Comparison of ENCODE assay signal across 25 mouse cellular contexts in the genomic region with DNA sequence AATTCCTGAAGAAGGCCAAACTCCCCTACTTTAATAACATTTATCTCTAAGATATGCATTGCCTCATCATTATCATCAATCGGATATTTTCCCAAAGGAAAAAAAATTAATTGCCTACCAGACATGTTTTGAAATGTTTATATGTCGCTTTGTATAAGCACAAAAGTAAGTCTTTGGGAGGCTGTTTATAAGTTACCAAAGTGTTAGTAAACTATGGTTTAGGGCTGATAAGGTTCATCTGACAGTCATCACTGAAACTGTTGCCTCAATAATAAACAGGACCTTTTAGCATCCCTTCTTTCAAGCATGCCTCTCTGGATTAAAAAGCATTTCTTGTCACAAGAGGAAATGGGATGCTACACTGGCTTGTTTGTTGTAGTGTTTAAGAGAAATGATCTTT.
"Had no signal": no experiment of that assay in that cellular context is flagged by ENCODE, and none has a peak within 500 bp of the region (broad histone marks: within the 10 kb centered on the region; RNA-seq: fewer than 3 reads in every experiment).

No protein-coding gene starts in this region.

- DNase-seq: forebrain, postnatal 0 days; gastrocnemius, postnatal 14 days; gastrocnemius, postnatal 36 days; heart, adult 11 months; heart, adult 2 months; heart, postnatal 14 days; heart, postnatal 36 days; kidney, adult 11 months; kidney, adult 2 months; kidney, adult 9 months; kidney, postnatal 14 days; layer of hippocampus, adult 9-11 months; layer of hippocampus, postnatal 36 days; left cerebral cortex, postnatal 4 days had no signal

- ATAC-seq: forebrain, embryonic 15.5 days; forebrain, postnatal 0 days; hindbrain, postnatal 0 days had no signal

- H3K27ac ChIP-seq: forebrain, embryonic 15.5 days; heart, adult 2 months; heart, embryonic 13.5 days; heart, embryonic 15.5 days; hindbrain, embryonic 13.5 days; hindbrain, embryonic 15.5 days; hindbrain, postnatal 0 days; kidney, embryonic 15.5 days; kidney, postnatal 0 days; limb, embryonic 13.5 days; limb, embryonic 15.5 days had no signal

- H3K4me2 ChIP-seq: forebrain, embryonic 15.5 days; heart, embryonic 11.5 days; heart, embryonic 13.5 days; heart, embryonic 15.5 days; hindbrain, embryonic 13.5 days; hindbrain, embryonic 15.5 days; kidney, embryonic 15.5 days; limb, embryonic 13.5 days; limb, embryonic 15.5 days had no signal

- H3K9ac ChIP-seq: forebrain, embryonic 15.5 days; forebrain, postnatal 0 days; heart, embryonic 13.5 days; heart, embryonic 15.5 days; hindbrain, embryonic 13.5 days; hindbrain, embryonic 15.5 days; kidney, embryonic 15.5 days; limb, embryonic 13.5 days; limb, embryonic 15.5 days had no signal

- H3K36me3 ChIP-seq: forebrain, embryonic 15.5 days; heart, embryonic 13.5 days; heart, embryonic 15.5 days; hindbrain, embryonic 13.5 days; hindbrain, embryonic 15.5 days; kidney, embryonic 15.5 days; limb, embryonic 13.5 days; limb, embryonic 15.5 days had no signal

- H3K27me3 ChIP-seq: forebrain, embryonic 15.5 days; heart, embryonic 13.5 days; heart, embryonic 15.5 days; kidney, embryonic 15.5 days; limb, embryonic 13.5 days; limb, embryonic 15.5 days had no signal

- H3K4me3 ChIP-seq: forebrain, embryonic 15.5 days; heart, adult 2 months; heart, embryonic 13.5 days; heart, embryonic 15.5 days; hindbrain, embryonic 13.5 days; hindbrain, embryonic 15.5 days; kidney, embryonic 15.5 days; limb, embryonic 13.5 days; limb, embryonic 15.5 days had no signal

- H3K9me3 ChIP-seq: forebrain, embryonic 15.5 days; heart, embryonic 13.5 days; heart, embryonic 15.5 days; hindbrain, embryonic 13.5 days; hindbrain, embryonic 15.5 days; kidney, embryonic 15.5 days; limb, embryonic 13.5 days; limb, embryonic 15.5 days had no signal
